Mouse (Mus musculus) heart, embryonic 10.5 days (tissue): ENCODE measurements around the gene B4galnt1. TPM values are rescaled to one million over a fixed set of nuclear protein-coding genes. Genes with fewer than 3 reads are reported as not detected.
"Not testable (repeated sequence)": the region's sequence is repeated elsewhere in the genome, so short reads cannot be mapped to it uniquely, and the experiment has no call there.

Experiments used
- DNase-seq: peaks from one replicate; pipeline ENCODE4 v3.0.0-alpha.2; 2017; ENCODE audit warnings: low spot score
- H3K27ac ChIP-seq: fragments of 300-500 bp; sonication (generic); 2 replicates; pipeline ENCODE4 v1.5.1; 2016; ENCODE audit warnings: mild to moderate bottlenecking
- H3K27me3 ChIP-seq: fragments of 300-500 bp; sonication (generic); 2 replicates; pipeline ENCODE4 v1.6.1; 2016; ENCODE audit warnings: mild to moderate bottlenecking; ENCODE audit not compliant: poor library complexity, insufficient read depth, severe bottlenecking
- H3K36me3 ChIP-seq: fragments of 300-500 bp; sonication (generic); 2 replicates; pipeline ENCODE4 v1.6.1; 2016; ENCODE audit warnings: mild to moderate bottlenecking, moderate library complexity
- H3K4me1 ChIP-seq: fragments of 300-500 bp; sonication (generic); 2 replicates; pipeline ENCODE4 v1.6.1; 2016; ENCODE audit warnings: mild to moderate bottlenecking
- H3K4me3 ChIP-seq: fragments of 300-500 bp; sonication (generic); 2 replicates; pipeline ENCODE4 v1.5.1; 2016; ENCODE audit warnings: mild to moderate bottlenecking, moderate library complexity
- H3K9me3 ChIP-seq: fragments of 300-500 bp; sonication (generic); 2 replicates; pipeline ENCODE4 v1.6.1; 2016; ENCODE audit warnings: mild to moderate bottlenecking, moderate library complexity
- WGBS: fragments of 180-500 bp; shearing (Covaris S2); methylation state at CpG from one replicate; pipeline ENCODE4 v1.1.7; 2016; 5-methylcytosine and 5-hydroxymethylcytosine counted together
- polyA plus RNA-seq: library from polyadenylated mRNA; unstranded; fragments of >200 nt; fragmentation: Nextera tagmentation; extraction: Ambion mirVana; gene quantifications from 2 replicates; pipeline ENCODE4 v1.2.1, GENCODE M21; 2016

B4galnt1 gene
- polyA plus RNA-seq, 1 experiment from 2014 or later, result 3.6 TPM

GRCm38 (mm10) chr10:127150471-127150872, 14.6 kb upstream of the B4galnt1 start:
- 78% methylated on average over 4 of the region's 4 CpGs for WGBS
- H3K4me1 ChIP-seq, result no peaks in the 10 kb centered on the region
- no peak for DNase-seq
- H3K36me3 ChIP-seq, result no peaks in the 10 kb centered on the region
- no peaks in the 10 kb centered on the region for H3K9me3 ChIP-seq
- no peak overlapping the region for H3K27ac ChIP-seq
- no peaks in the 10 kb centered on the region for H3K27me3 ChIP-seq
- no peak overlapping the region for H3K4me3 ChIP-seq

DNA sequence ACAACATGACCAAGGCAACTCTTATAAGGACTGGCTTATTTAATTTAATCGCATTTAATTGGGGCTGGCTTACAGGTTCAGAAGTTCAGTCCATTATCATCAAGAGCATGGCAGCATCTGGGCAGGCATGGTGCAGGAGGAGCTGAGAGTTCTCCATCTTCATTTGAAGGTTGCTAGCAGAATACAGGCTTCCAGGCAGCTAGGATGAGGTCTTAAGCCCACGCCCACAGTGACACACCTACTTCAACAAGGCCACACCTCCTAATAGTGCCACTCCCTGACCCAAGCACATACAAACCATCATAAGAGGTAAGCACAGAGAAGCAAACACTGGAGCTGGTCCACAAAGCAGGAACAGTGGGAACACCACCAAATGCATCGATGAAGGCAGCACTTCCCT, 13.8 kb upstream of the B4galnt1 start:
- H3K27me3 ChIP-seq, H3K4me1 ChIP-seq, DNase-seq, H3K9me3 ChIP-seq, H3K4me3 ChIP-seq, H3K27ac ChIP-seq, H3K36me3 ChIP-seq: not testable (repeated sequence)
- WGBS, result 86% methylated on average over 3 of the region's 3 CpGs

DNA sequence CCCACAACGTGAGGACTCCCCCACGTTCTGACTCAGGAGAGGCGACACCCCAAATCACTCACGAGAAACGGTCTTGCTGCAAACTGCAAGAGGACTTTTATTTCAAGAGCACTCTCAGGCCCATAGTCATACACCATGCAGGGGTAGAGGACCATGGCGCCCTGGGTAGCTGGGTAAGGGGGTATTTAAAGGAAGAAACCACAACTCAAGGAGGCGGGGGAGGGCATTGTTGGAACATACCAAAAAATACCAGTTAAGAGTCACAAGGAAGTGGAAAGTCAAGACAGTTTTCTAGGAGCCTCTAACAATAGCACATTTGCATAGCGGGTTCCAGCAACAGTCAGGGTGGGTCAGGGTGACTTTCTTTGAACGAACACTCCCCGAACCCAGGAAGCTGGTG, 12.5 kb upstream of the B4galnt1 start:
- H3K9me3 ChIP-seq, H3K27ac ChIP-seq, H3K4me3 ChIP-seq, H3K36me3 ChIP-seq, H3K27me3 ChIP-seq, DNase-seq, H3K4me1 ChIP-seq: not testable (repeated sequence)
- WGBS, result 83% methylated on average over 10 of the region's 10 CpGs

GRCm38 (mm10) chr10:127153323-127153722, 11.7 kb upstream of the B4galnt1 start:
- Histone ChIP-seq H3K27me3 (no peaks in the 10 kb centered on the region), H3K36me3 (no peaks in the 10 kb centered on the region), H3K4me1 (no peaks in the 10 kb centered on the region), H3K27ac (no peak overlapping the region), H3K9me3 (no peaks in the 10 kb centered on the region), H3K4me3 (no peak overlapping the region)
- DNase-seq, result no peak
- 91% methylated on average over 7 of the region's 7 CpGs for WGBS

- Histone ChIP-seq H3K27ac (no peak overlapping the region), H3K9me3 (no peaks in the 10 kb centered on the region), H3K4me3 (no peak overlapping the region), H3K36me3 (no peaks in the 10 kb centered on the region), H3K27me3 (no peaks in the 10 kb centered on the region), H3K4me1 (no peaks in the 10 kb centered on the region)
- DNase-seq, result no peak
- 88% methylated on average over 2 of the region's 2 CpGs for WGBS
These were observed 10.8 kb upstream of the B4galnt1 start for GRCm38 (mm10) chr10:127154241-127154640.

DNA sequence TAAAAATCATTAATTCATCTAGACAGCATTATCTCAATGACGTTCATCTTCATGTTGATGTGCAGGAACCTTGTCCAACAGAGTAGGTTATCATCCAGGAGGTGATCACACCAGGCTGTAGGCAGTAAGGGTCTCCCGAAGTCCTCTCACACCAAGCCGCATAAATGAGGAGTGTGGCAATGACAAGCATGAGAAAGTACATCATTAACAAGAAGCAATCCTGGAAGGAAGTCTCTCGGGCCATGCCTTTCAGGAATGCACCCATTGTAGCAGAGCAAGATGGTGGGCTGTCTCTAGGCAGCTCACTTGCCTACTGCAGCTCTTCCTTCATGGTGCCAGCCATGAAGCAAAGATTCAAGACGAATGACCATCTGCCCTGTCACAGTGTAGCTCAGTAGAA, 10.4 kb upstream of the B4galnt1 start:
- Histone ChIP-seq H3K27ac (no peak overlapping the region), H3K4me1 (no peaks in the 10 kb centered on the region), H3K36me3 (no peaks in the 10 kb centered on the region), H3K4me3 (no peak overlapping the region), H3K9me3 (no peaks in the 10 kb centered on the region), H3K27me3 (no peaks in the 10 kb centered on the region)
- WGBS, result 80% methylated on average over 5 of the region's 5 CpGs
- no peak for DNase-seq

GRCm38 (mm10) chr10:127156089-127156488, 8.9 kb upstream of the B4galnt1 start:
- Histone ChIP-seq H3K27me3 (no peaks in the 10 kb centered on the region), H3K27ac (no peak overlapping the region), H3K36me3 (no peaks in the 10 kb centered on the region), H3K4me1 (no peaks in the 10 kb centered on the region), H3K4me3 (no peak overlapping the region), H3K9me3 (no peaks in the 10 kb centered on the region)
- 89% methylated on average over 1 of the region's 1 CpGs for WGBS
- DNase-seq, result no peak

DNA sequence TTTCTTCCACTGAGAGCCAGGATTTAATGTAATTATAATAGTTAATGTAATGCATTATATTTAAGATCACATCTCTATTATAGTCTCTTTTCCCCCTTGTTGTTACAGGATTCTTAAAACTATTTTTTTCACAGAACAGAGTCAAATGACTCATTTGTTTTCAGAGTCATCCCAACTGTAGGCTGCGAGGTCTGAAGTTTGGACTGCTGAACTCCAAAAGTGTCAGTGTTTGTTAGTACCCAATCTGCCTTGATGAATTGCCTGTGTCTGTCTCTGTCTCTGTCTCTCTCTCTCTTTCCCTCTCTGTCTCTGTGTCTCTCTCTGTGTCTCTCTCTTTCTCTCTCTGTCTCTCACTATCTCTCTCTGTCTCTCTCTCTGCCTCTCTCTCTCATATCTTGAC, 8.5 kb upstream of the B4galnt1 start:
- Histone ChIP-seq H3K9me3 (no peaks in the 10 kb centered on the region), H3K27me3 (no peaks in the 10 kb centered on the region), H3K36me3 (no peaks in the 10 kb centered on the region), H3K4me3 (no peak overlapping the region), H3K4me1 (no peaks in the 10 kb centered on the region), H3K27ac (no peak overlapping the region)
- DNase-seq, result no peak
- 71% methylated on average over 1 of the region's 1 CpGs for WGBS

DNA sequence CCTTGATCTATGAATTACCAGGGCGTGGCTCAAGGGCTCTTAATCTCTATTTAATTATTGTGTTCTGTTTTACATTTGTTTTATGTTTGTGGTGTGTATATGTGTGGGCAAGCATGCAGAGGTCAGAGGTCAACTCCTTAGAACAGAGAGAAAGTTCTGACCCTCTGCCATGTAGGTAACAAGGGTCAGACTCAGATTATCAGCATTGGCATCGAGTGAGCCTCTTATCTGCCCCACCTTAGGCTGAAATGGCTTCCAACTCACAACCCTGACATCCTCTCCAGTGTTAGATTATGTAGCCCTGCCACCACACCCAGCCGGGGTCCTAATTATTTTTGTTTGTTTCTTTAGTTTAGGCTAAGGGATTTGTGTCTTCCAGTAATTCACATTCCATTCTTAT, 6.6 kb upstream of the B4galnt1 start:
- 64% methylated on average over 3 of the region's 3 CpGs for WGBS
- Histone ChIP-seq H3K4me1 (no peaks in the 10 kb centered on the region), H3K27me3 (peaks cover 8% of the 10 kb centered on the region; the same call in 1 of the 2 replicates), H3K27ac (no peak overlapping the region), H3K36me3 (no peaks in the 10 kb centered on the region), H3K4me3 (no peak overlapping the region), H3K9me3 (no peaks in the 10 kb centered on the region)
- DNase-seq, result no peak

- DNase-seq, result no peak
- WGBS, result 79% methylated on average over 9 of the region's 9 CpGs
- Histone ChIP-seq H3K27ac (no peak overlapping the region), H3K27me3 (peaks cover 22% of the 10 kb centered on the region), H3K4me1 (peaks cover 5% of the 10 kb centered on the region; the same call in 1 of the 2 replicates), H3K36me3 (no peaks in the 10 kb centered on the region), H3K4me3 (no peak overlapping the region), H3K9me3 (no peaks in the 10 kb centered on the region)
These were observed 4.9 kb upstream of the B4galnt1 start for GRCm38 (mm10) chr10:127160081-127160480.

- Histone ChIP-seq H3K4me1 (peaks cover 11% of the 10 kb centered on the region), H3K27me3 (peaks cover 28% of the 10 kb centered on the region), H3K4me3 (no peak overlapping the region), H3K36me3 (no peaks in the 10 kb centered on the region), H3K9me3 (no peaks in the 10 kb centered on the region), H3K27ac (no peak overlapping the region)
- DNase-seq, result no peak
- 70% methylated on average over 3 of the region's 3 CpGs for WGBS
These were observed 4.3 kb upstream of the B4galnt1 start for GRCm38 (mm10) chr10:127160728-127161127.

- WGBS, result 42% methylated on average over 7 of the region's 7 CpGs
- H3K4me1 ChIP-seq, result peaks cover 30% of the 10 kb centered on the region
- peaks cover 49% of the 10 kb centered on the region for H3K27me3 ChIP-seq
- not testable (repeated sequence) for H3K36me3 ChIP-seq, H3K9me3 ChIP-seq, H3K4me3 ChIP-seq, H3K27ac ChIP-seq, DNase-seq
These were observed 2.2 kb upstream of the B4galnt1 start for GRCm38 (mm10) chr10:127162771-127163261.

- WGBS, result 89% methylated on average over 4 of the region's 4 CpGs
- Histone ChIP-seq H3K27ac (no peak overlapping the region), H3K4me3 (no peak overlapping the region)
These were observed 835 bp upstream of the B4galnt1 start for GRCm38 (mm10) chr10:127164190-127164589.

DNA sequence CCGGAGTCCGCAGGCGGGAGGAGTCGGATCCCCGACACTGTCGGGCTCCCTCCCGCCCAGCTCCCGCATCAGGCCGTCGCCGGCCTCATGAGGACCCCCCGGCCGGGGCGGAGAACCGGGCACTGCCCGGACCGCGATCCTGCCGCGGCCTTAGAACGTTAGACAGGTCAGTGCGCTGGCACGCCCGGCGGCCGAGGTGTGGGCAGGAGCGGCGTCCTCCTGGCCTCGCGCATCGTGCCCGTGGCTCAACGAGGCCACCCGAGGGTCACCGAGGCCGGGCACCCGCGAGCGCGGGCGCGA, 279 bp downstream of the B4galnt1 start:
- DNase-seq, result no peak
- no peaks in the 10 kb centered on the region for H3K9me3 ChIP-seq
- peaks cover 74% of the 10 kb centered on the region for H3K27me3 ChIP-seq
- H3K27ac ChIP-seq, result peak overlapping the region; percentile 72
- peaks cover 41% of the 10 kb centered on the region for H3K4me1 ChIP-seq
- no peaks in the 10 kb centered on the region for H3K36me3 ChIP-seq
- peak overlapping the region; percentile 74 for H3K4me3 ChIP-seq
- WGBS, result under 1% methylated on average over 42 of the region's 42 CpGs

More at GRCm38 (mm10) chr10:127164190-127164589, 835 bp upstream of the B4galnt1 start:
- H3K36me3 ChIP-seq, result no peaks in the 10 kb centered on the region
- peaks cover 33% of the 10 kb centered on the region for H3K4me1 ChIP-seq
- H3K9me3 ChIP-seq, result no peaks in the 10 kb centered on the region
- DNase-seq, result no peak
- H3K27me3 ChIP-seq, result peaks cover 63% of the 10 kb centered on the region
